Mouse (Mus musculus) c-Kit-positive CD71-negative TER-119-negative erythroid progenitor cells, embryonic 14.5 days (primary cell): ENCODE results near the gene Gpr3.

Source experiments
- DNase-seq: peaks from one replicate; pipeline ENCODE4 v3.0.0-alpha.2; 2013; ENCODE audit warnings: low read depth

The Gpr3 gene

GRCm38 (mm10) chr4:133211751-133212561, at the start of gene Gpr3, which contains the start of gene Cd164l2:
TSS of gene Gpr3 (minus strand) at chr4:133212536.
TSS of gene Cd164l2 (plus strand) at chr4:133212131.
- no peak for DNase-seq

GRCm38 (mm10) chr4:133261641-133262374, 49.5 kb upstream of the Gpr3 start:
- no peak for DNase-seq

GRCm38 (mm10) chr4:133257798-133258408, 45.6 kb upstream of the Gpr3 start:
- no peak for DNase-seq

- no peak for DNase-seq
Observed at GRCm38 (mm10) chr4:133257230-133257629, 44.9 kb upstream of the Gpr3 start.

- no peak for DNase-seq
Observed at GRCm38 (mm10) chr4:133256820-133257219, 44.5 kb upstream of the Gpr3 start.

GRCm38 (mm10) chr4:133255392-133255791, 43.1 kb upstream of the Gpr3 start:
- DNase-seq = no peak

GRCm38 (mm10) chr4:133253412-133253811, 41.1 kb upstream of the Gpr3 start:
- no peak for DNase-seq

GRCm38 (mm10) chr4:133252089-133252488, 39.8 kb upstream of the Gpr3 start:
- no peak for DNase-seq

- DNase-seq = no peak
Observed at GRCm38 (mm10) chr4:133251214-133251613, 38.9 kb upstream of the Gpr3 start.

- DNase-seq = peak; percentile 46
Observed at GRCm38 (mm10) chr4:133250609-133251008, 38.3 kb upstream of the Gpr3 start.

- peak; percentile 58 for DNase-seq
Observed at GRCm38 (mm10) chr4:133247806-133248449, 35.6 kb upstream of the Gpr3 start.

GRCm38 (mm10) chr4:133247072-133247471, 34.7 kb upstream of the Gpr3 start:
- DNase-seq = no peak

GRCm38 (mm10) chr4:133244289-133244688, 32.0 kb upstream of the Gpr3 start:
- DNase-seq = no peak

GRCm38 (mm10) chr4:133243538-133243937, 31.2 kb upstream of the Gpr3 start:
- DNase-seq = no peak

- no peak for DNase-seq
Observed at GRCm38 (mm10) chr4:133242710-133243109, 30.4 kb upstream of the Gpr3 start.

GRCm38 (mm10) chr4:133241910-133242309, 29.6 kb upstream of the Gpr3 start:
- DNase-seq = no peak

- peak; percentile 78 for DNase-seq
Observed at GRCm38 (mm10) chr4:133240934-133241908, 28.9 kb upstream of the Gpr3 start.

- DNase-seq = peak; percentile 33
Observed at GRCm38 (mm10) chr4:133240490-133240921, 28.2 kb upstream of the Gpr3 start, which contains the start of gene Map3k6. TSS of gene Map3k6 (plus strand) at chr4:133240818.

- DNase-seq = peak; percentile 51
Observed at GRCm38 (mm10) chr4:133237911-133238310, 25.6 kb upstream of the Gpr3 start.

- DNase-seq = no peak
Observed at GRCm38 (mm10) chr4:133235415-133235814, 23.1 kb upstream of the Gpr3 start.

- no peak for DNase-seq
Observed at GRCm38 (mm10) chr4:133234771-133235170, 22.4 kb upstream of the Gpr3 start.
